9 mouse cellular contexts compared by ENCODE assay signal in genomic region chr1:183072263-183073050, GRCm38 (mm10).
DNase-seq lines count a peak whose midpoint lies in the region; ATAC-seq and TF ChIP-seq lines count a peak whose summit lies in the region.
"Had no signal": no experiment of that assay in that cellular context is flagged by ENCODE, and none has a peak within 500 bp of the region (broad histone marks: within the 10 kb centered on the region; RNA-seq: fewer than 3 reads in every experiment).

No protein-coding gene starts in this region.

- no peak for TF ChIP-seq EP300 in liver, postnatal 0 days (IDR thresholded peaks at IDR 0.05; ENCODE audit: low read depth)

- 60% methylated on average over 12 of the region's 12 CpGs for WGBS in embryonic facial prominence, embryonic 15.5 days
- 45% methylated on average over 12 of the region's 12 CpGs for WGBS in intestine, embryonic 14.5 days
- WGBS in liver, postnatal 0 days (ENCODE audit: insufficient replicate concordance), result 60% methylated on average over 12 of the region's 12 CpGs
- WGBS in midbrain, embryonic 15.5 days, result 71% methylated on average over 12 of the region's 12 CpGs

- no peaks in the 10 kb centered on the region for H3K9me3 ChIP-seq in embryonic facial prominence, embryonic 15.5 days (replicated peaks)
- H3K9me3 ChIP-seq in intestine, embryonic 14.5 days (ENCODE audit: control insufficient read depth, low read length), result no peaks in the 10 kb centered on the region
- no peaks in the 10 kb centered on the region for H3K9me3 ChIP-seq in liver, postnatal 0 days (ENCODE audit: low read length)
- no peaks in the 10 kb centered on the region for H3K9me3 ChIP-seq in midbrain, embryonic 15.5 days
- H3K9me3 ChIP-seq: liver, embryonic 13.5 days had no signal

- H3K79me2 ChIP-seq in C2C12 (ENCODE audit: control insufficient read depth, insufficient read depth), result no peaks in the 10 kb centered on the region

- ATAC-seq in embryonic facial prominence, embryonic 15.5 days (ENCODE audit: insufficient number of reproducible peaks, low FRiP score, low TSS enrichment, low read depth), result 0 out of 2 replicates have a peak, but pooled peaks have one; percentile 22
- ATAC-seq in intestine, embryonic 14.5 days (replicated peaks; ENCODE audit: low FRiP score, low TSS enrichment, low read depth), result peak; percentile 80
- peak; percentile 49 for ATAC-seq in liver, postnatal 0 days
- no peak for ATAC-seq in activated CD4-positive, CD25-positive, alpha-beta regulatory T cell, adult 4 months
- ATAC-seq in midbrain, embryonic 15.5 days (replicated peaks), result no peak

- H3K4me1 ChIP-seq in embryonic facial prominence, embryonic 15.5 days, result peaks cover 7% of the 10 kb centered on the region; the same call in 1 of the 2 replicates
- H3K4me1 ChIP-seq in intestine, embryonic 14.5 days (replicated peaks; ENCODE audit: control insufficient read depth, insufficient read depth, low read length), result peaks cover 13% of the 10 kb centered on the region
- peaks cover 4% of the 10 kb centered on the region; the same call in 1 of the 2 replicates for H3K4me1 ChIP-seq in liver, postnatal 0 days (ENCODE audit: insufficient read depth)
- H3K4me1 ChIP-seq in midbrain, embryonic 15.5 days, result no peaks in the 10 kb centered on the region

- TF ChIP-seq CTCF in C2C12 (IDR thresholded peaks at IDR 0.05; ENCODE audit: control insufficient read depth, insufficient read depth, insufficient read length), result no peak
- no peak for TF ChIP-seq CTCF in liver, postnatal 0 days (IDR thresholded peaks at IDR 0.05; ENCODE audit: low read depth)

- no peak overlapping the region for H3K9ac ChIP-seq in embryonic facial prominence, embryonic 15.5 days
- no peak overlapping the region for H3K9ac ChIP-seq in intestine, embryonic 14.5 days (ENCODE audit: low read length)
- H3K9ac ChIP-seq in liver, postnatal 0 days (replicated peaks), result no peak overlapping the region
- no peak overlapping the region for H3K9ac ChIP-seq in midbrain, embryonic 15.5 days
- H3K9ac ChIP-seq: liver, embryonic 13.5 days had no signal

- H3K27me3 ChIP-seq in C2C12 (ENCODE audit: control insufficient read depth, insufficient read depth, insufficient read length), result no peaks in the 10 kb centered on the region
- H3K27me3 ChIP-seq in embryonic facial prominence, embryonic 15.5 days, result no peaks in the 10 kb centered on the region
- H3K27me3 ChIP-seq in intestine, embryonic 14.5 days (replicated peaks; ENCODE audit: control insufficient read depth, insufficient read depth, low read length), result no peaks in the 10 kb centered on the region
- H3K27me3 ChIP-seq in liver, postnatal 0 days (ENCODE audit: insufficient read depth, low read length), result no peaks in the 10 kb centered on the region
- H3K27me3 ChIP-seq in midbrain, embryonic 15.5 days (replicated peaks), result no peaks in the 10 kb centered on the region
- H3K27me3 ChIP-seq: liver, embryonic 13.5 days had no signal

- no peak overlapping the region for H3ac ChIP-seq in C2C12 (ENCODE audit: control insufficient read depth, insufficient read length, low read depth)

- no peaks in the 10 kb centered on the region for H3K79me3 ChIP-seq in C2C12 (ENCODE audit: low read depth)

- H3K4me2 ChIP-seq in embryonic facial prominence, embryonic 15.5 days (replicated peaks), result no peak overlapping the region
- no peak overlapping the region for H3K4me2 ChIP-seq in intestine, embryonic 14.5 days (ENCODE audit: low read length)
- no peak overlapping the region for H3K4me2 ChIP-seq in liver, postnatal 0 days (ENCODE audit: low read depth, low read length)
- H3K4me2 ChIP-seq in midbrain, embryonic 15.5 days, result no peak overlapping the region
- H3K4me2 ChIP-seq: liver, embryonic 13.5 days had no signal

- DNase-seq in intestine, embryonic 14.5 days (ENCODE audit: low spot score), result peak; percentile 63
- DNase-seq in liver, postnatal 0 days, result no peak
- no peak for DNase-seq in layer of hippocampus, adult 9-10 months (ENCODE audit: low spot score)
- no peak for DNase-seq in spleen, adult 18-20 months
- DNase-seq: liver, embryonic 13.5 days had no signal

- no peaks in the 10 kb centered on the region for H3K36me3 ChIP-seq in C2C12 (ENCODE audit: control insufficient read depth, insufficient read depth)
- no peaks in the 10 kb centered on the region for H3K36me3 ChIP-seq in embryonic facial prominence, embryonic 15.5 days
- H3K36me3 ChIP-seq in intestine, embryonic 14.5 days (ENCODE audit: control insufficient read depth, insufficient read depth, low read length), result no peaks in the 10 kb centered on the region
- no peaks in the 10 kb centered on the region for H3K36me3 ChIP-seq in liver, postnatal 0 days (replicated peaks; ENCODE audit: insufficient read depth, low read length)
- no peaks in the 10 kb centered on the region for H3K36me3 ChIP-seq in midbrain, embryonic 15.5 days (replicated peaks)
- H3K36me3 ChIP-seq: liver, embryonic 13.5 days had no signal

- no peak overlapping the region for H3K4me3 ChIP-seq in C2C12 (ENCODE audit: insufficient read depth, poor library complexity, severe bottlenecking)
- no peak overlapping the region for H3K4me3 ChIP-seq in embryonic facial prominence, embryonic 15.5 days (replicated peaks)
- H3K4me3 ChIP-seq in intestine, embryonic 14.5 days (ENCODE audit: low read depth, low read length), result no peak overlapping the region
- H3K4me3 ChIP-seq in liver, postnatal 0 days (ENCODE audit: low read depth, low read length), result no peak overlapping the region
- no peak overlapping the region for H3K4me3 ChIP-seq in midbrain, embryonic 15.5 days
- H3K4me3 ChIP-seq: liver, embryonic 13.5 days had no signal

- H3K27ac ChIP-seq in embryonic facial prominence, embryonic 15.5 days (replicated peaks), result no peak overlapping the region
- peak overlapping the region; percentile 87 for H3K27ac ChIP-seq in intestine, embryonic 14.5 days (ENCODE audit: low read depth)
- H3K27ac ChIP-seq in liver, postnatal 0 days (ENCODE audit: low read depth), result peak overlapping the region; percentile 34
- no peak overlapping the region for H3K27ac ChIP-seq in midbrain, embryonic 15.5 days
- H3K27ac ChIP-seq: liver, embryonic 13.5 days had no signal

TF ChIP-seq in C2C12, 6 proteins besides CTCF, POLR2A, EP300 and RAD21:
- no peak for TF ChIP-seq MAX (IDR thresholded peaks at IDR 0.05)
- TF ChIP-seq CEBPB (IDR thresholded peaks at IDR 0.05; ENCODE audit: low read depth), result no peak
- TF ChIP-seq MYOD1 (IDR thresholded peaks at IDR 0.05; ENCODE audit: control insufficient read depth, insufficient read length, low read depth), result peak; percentile 70
- no peak for TF ChIP-seq USF1 (IDR thresholded peaks at IDR 0.05; ENCODE audit: low read depth)
- no peak for TF ChIP-seq FOSL1 (IDR thresholded peaks at IDR 0.05; ENCODE audit: insufficient read depth, low read length, poor library complexity, severe bottlenecking)
- no peak for TF ChIP-seq MYOG (IDR thresholded peaks at IDR 0.05; ENCODE audit: control insufficient read depth, extremely low read depth, insufficient read length)
TF ChIP-seq in C2C12: peak in this region for 1.

Comparison
In these comparisons a context has a peak if more than half of its experiments do, and no peak if none do; other contexts are left out.
1. ATAC-seq: peak in embryonic facial prominence, embryonic 15.5 days (single experiment), intestine, embryonic 14.5 days (single experiment) and liver, postnatal 0 days (single experiment); none in activated CD4-positive, CD25-positive, alpha-beta regulatory T cell, adult 4 months (single experiment) and midbrain, embryonic 15.5 days (single experiment).
2. H3K27ac ChIP-seq: peak in intestine, embryonic 14.5 days (single experiment) and liver, postnatal 0 days (single experiment); none in embryonic facial prominence, embryonic 15.5 days (single experiment) and midbrain, embryonic 15.5 days (single experiment).